ENCODE assay signal across 19 mouse cellular contexts in genomic region chr5:113142018-113142417, GRCm38 (mm10).
A peak's percentile ranks its signal among the peaks of the same experiment; 100 is the strongest.
DNase-seq lines count a peak whose midpoint lies in the region; ATAC-seq and TF ChIP-seq lines count a peak whose summit lies in the region.
"Had no signal": no experiment of that assay in that cellular context is flagged by ENCODE, and none has a peak within 500 bp of the region (broad histone marks: within the 10 kb centered on the region; RNA-seq: fewer than 3 reads in every experiment).

No protein-coding gene starts in this region.

- 90% methylated on average over 5 of the region's 5 CpGs for WGBS in forebrain, postnatal 0 days
- WGBS in forebrain, embryonic 12.5 days, result 96% methylated on average over 5 of the region's 5 CpGs
- 87% methylated on average over 5 of the region's 5 CpGs for WGBS in heart, embryonic 16.5 days
- 83% methylated on average over 5 of the region's 5 CpGs for WGBS in heart, embryonic 11.5 days (ENCODE audit: insufficient replicate concordance)
- WGBS in liver, adult 2 months, result 90% methylated on average over 5 of the region's 5 CpGs
- 87% methylated on average over 5 of the region's 5 CpGs for WGBS in limb, embryonic 12.5 days

- no peak overlapping the region for H3K4me2 ChIP-seq in forebrain, postnatal 0 days (ENCODE audit: low read depth)
- H3K4me2 ChIP-seq in forebrain, embryonic 12.5 days, result no peak overlapping the region
- H3K4me2 ChIP-seq in heart, embryonic 16.5 days (ENCODE audit: low read depth, low read length), result 0 out of 2 replicates have a peak overlapping the region, but pooled peaks have one; percentile 10
- H3K4me2 ChIP-seq in heart, embryonic 11.5 days, result no peak overlapping the region
- H3K4me2 ChIP-seq in limb, embryonic 12.5 days, result no peak overlapping the region
- H3K4me2 ChIP-seq: embryonic facial prominence, embryonic 13.5 days; forebrain, embryonic 15.5 days; liver, embryonic 13.5 days; lung, embryonic 14.5 days; neural tube, embryonic 12.5 days; stomach, embryonic 15.5 days had no signal

- H3K9me3 ChIP-seq in forebrain, postnatal 0 days (ENCODE audit: low read length), result no peaks in the 10 kb centered on the region
- no peaks in the 10 kb centered on the region for H3K9me3 ChIP-seq in forebrain, embryonic 12.5 days
- H3K9me3 ChIP-seq in heart, embryonic 16.5 days (replicated peaks; ENCODE audit: control insufficient read depth, low read length), result peaks cover 5% of the 10 kb centered on the region; the same call in 1 of the 2 replicates
- H3K9me3 ChIP-seq in heart, embryonic 11.5 days (replicated peaks; ENCODE audit: control insufficient read depth, low read length), result no peaks in the 10 kb centered on the region
- peaks cover 5% of the 10 kb centered on the region; the same call in 1 of the 2 replicates for H3K9me3 ChIP-seq in limb, embryonic 12.5 days
- H3K9me3 ChIP-seq: forebrain, embryonic 15.5 days; midbrain, embryonic 10.5 days; stomach, embryonic 15.5 days had no signal

- no peaks in the 10 kb centered on the region for H3K36me3 ChIP-seq in forebrain, postnatal 0 days (ENCODE audit: insufficient read depth)
- no peaks in the 10 kb centered on the region for H3K36me3 ChIP-seq in forebrain, embryonic 12.5 days (replicated peaks)
- peaks cover 2% of the 10 kb centered on the region for H3K36me3 ChIP-seq in heart, embryonic 16.5 days (ENCODE audit: control insufficient read depth, insufficient read depth)
- no peaks in the 10 kb centered on the region for H3K36me3 ChIP-seq in heart, embryonic 11.5 days (ENCODE audit: control insufficient read depth, insufficient read depth, low read length)
- H3K36me3 ChIP-seq in liver, adult 2 months (ENCODE audit: control insufficient read depth, insufficient read depth, low read length), result no peaks in the 10 kb centered on the region
- H3K36me3 ChIP-seq in limb, embryonic 12.5 days, result no peaks in the 10 kb centered on the region
- H3K36me3 ChIP-seq: embryonic facial prominence, embryonic 13.5 days; forebrain, embryonic 15.5 days; midbrain, embryonic 10.5 days; neural tube, embryonic 12.5 days; stomach, embryonic 15.5 days had no signal

- peaks cover 18% of the 10 kb centered on the region for H3K4me1 ChIP-seq in forebrain, postnatal 0 days (ENCODE audit: insufficient read depth)
- H3K4me1 ChIP-seq in forebrain, embryonic 12.5 days, result peaks cover 34% of the 10 kb centered on the region
- peaks cover 31% of the 10 kb centered on the region for H3K4me1 ChIP-seq in heart, embryonic 16.5 days (ENCODE audit: control insufficient read depth, insufficient read depth, low read length)
- H3K4me1 ChIP-seq in heart, embryonic 11.5 days (ENCODE audit: control insufficient read depth, insufficient read depth, low read length), result peaks cover 31% of the 10 kb centered on the region
- peaks cover 39% of the 10 kb centered on the region for H3K4me1 ChIP-seq in liver, adult 2 months (ENCODE audit: control insufficient read depth, insufficient read depth, low read length)
- peaks cover 42% of the 10 kb centered on the region for H3K4me1 ChIP-seq in limb, embryonic 12.5 days (replicated peaks)

- 0 out of 2 replicates have a peak overlapping the region, but pooled peaks have one; percentile 51 for H3K27ac ChIP-seq in forebrain, postnatal 0 days (ENCODE audit: low read depth, low read length)
- H3K27ac ChIP-seq in forebrain, embryonic 12.5 days, result no peak overlapping the region
- peak overlapping the region; percentile 74 for H3K27ac ChIP-seq in heart, embryonic 16.5 days (ENCODE audit: low read length)
- no peak overlapping the region for H3K27ac ChIP-seq in heart, embryonic 11.5 days (ENCODE audit: low read depth, low read length)
- H3K27ac ChIP-seq in liver, adult 2 months (replicated peaks; ENCODE audit: insufficient read depth, low read depth, low read length), result peak overlapping the region; percentile 14
- H3K27ac ChIP-seq in limb, embryonic 12.5 days, result peak overlapping the region; percentile 31; the same call in 1 of the 2 replicates
- H3K27ac ChIP-seq: embryonic facial prominence, embryonic 13.5 days; forebrain, embryonic 15.5 days; liver, embryonic 13.5 days; midbrain, embryonic 10.5 days; neural tube, embryonic 12.5 days; stomach, embryonic 15.5 days had no signal

- TF ChIP-seq CTCF in forebrain, postnatal 0 days (IDR thresholded peaks at IDR 0.05; ENCODE audit: low read depth), result no peak
- TF ChIP-seq CTCF in liver, adult 2 months (IDR thresholded peaks at IDR 0.05; ENCODE audit: low read depth, low read length), result no peak

- H3K27me3 ChIP-seq in forebrain, postnatal 0 days (ENCODE audit: insufficient read depth, low read length), result peaks cover 4% of the 10 kb centered on the region; the same call in 1 of the 2 replicates
- peaks cover 28% of the 10 kb centered on the region for H3K27me3 ChIP-seq in forebrain, embryonic 12.5 days
- no peaks in the 10 kb centered on the region for H3K27me3 ChIP-seq in heart, embryonic 16.5 days (ENCODE audit: control insufficient read depth, insufficient read depth, low read length)
- no peaks in the 10 kb centered on the region for H3K27me3 ChIP-seq in heart, embryonic 11.5 days (ENCODE audit: control insufficient read depth, insufficient read depth, low read length)
- H3K27me3 ChIP-seq in liver, adult 2 months (ENCODE audit: control insufficient read depth, insufficient read depth, low read length), result no peaks in the 10 kb centered on the region
- peaks cover 35% of the 10 kb centered on the region for H3K27me3 ChIP-seq in limb, embryonic 12.5 days
- H3K27me3 ChIP-seq: forebrain, embryonic 15.5 days had no signal

- no peak for TF ChIP-seq POLR2A in liver, adult 2 months (IDR thresholded peaks at IDR 0.05; ENCODE audit: extremely low read depth, insufficient read depth, low read length)

- no peak overlapping the region for H3K9ac ChIP-seq in forebrain, postnatal 0 days
- no peak overlapping the region for H3K9ac ChIP-seq in forebrain, embryonic 12.5 days
- no peak overlapping the region for H3K9ac ChIP-seq in heart, embryonic 16.5 days (ENCODE audit: low read length)
- H3K9ac ChIP-seq in heart, embryonic 11.5 days (ENCODE audit: low read depth, low read length), result no peak overlapping the region
- no peak overlapping the region for H3K9ac ChIP-seq in liver, adult 2 months (ENCODE audit: low read depth, low read length)
- no peak overlapping the region for H3K9ac ChIP-seq in limb, embryonic 12.5 days (replicated peaks)
- H3K9ac ChIP-seq: embryonic facial prominence, embryonic 13.5 days; forebrain, embryonic 15.5 days; liver, embryonic 13.5 days; lung, embryonic 14.5 days; neural tube, embryonic 12.5 days; stomach, embryonic 15.5 days had no signal

- peaks cover 15% of the 10 kb centered on the region; the same call in 1 of the 2 replicates for H3K79me2 ChIP-seq in liver, adult 2 months (ENCODE audit: control insufficient read depth, insufficient read depth, low read length)

- no peak overlapping the region for H3K4me3 ChIP-seq in forebrain, postnatal 0 days (ENCODE audit: low read depth, low read length)
- H3K4me3 ChIP-seq in forebrain, embryonic 12.5 days (replicated peaks), result no peak overlapping the region
- H3K4me3 ChIP-seq in heart, embryonic 16.5 days (ENCODE audit: low read length), result no peak overlapping the region
- H3K4me3 ChIP-seq in heart, embryonic 11.5 days (ENCODE audit: low read depth, low read length), result no peak overlapping the region
- no peak overlapping the region for H3K4me3 ChIP-seq in liver, adult 2 months (ENCODE audit: insufficient read depth, low read depth, low read length)
- no peak overlapping the region for H3K4me3 ChIP-seq in limb, embryonic 12.5 days (replicated peaks)
- H3K4me3 ChIP-seq: embryonic facial prominence, embryonic 13.5 days; forebrain, embryonic 15.5 days; liver, embryonic 13.5 days; midbrain, embryonic 10.5 days; neural tube, embryonic 12.5 days; stomach, embryonic 15.5 days had no signal

- no peak for DNase-seq in forebrain, postnatal 0 days
- DNase-seq in liver, adult 2 months (ENCODE audit: extremely low read depth, low read depth, low spot score), result no peak
- DNase-seq in liver, result no peak
- DNase-seq in right cerebral cortex, postnatal 25 days, result no peak
- DNase-seq: adrenal gland, postnatal 10 days; liver, embryonic 13.5 days had no signal

- ATAC-seq in forebrain, postnatal 0 days, result no peak
- ATAC-seq in forebrain, embryonic 12.5 days (ENCODE audit: low FRiP score), result no peak
- ATAC-seq in heart, embryonic 16.5 days (replicated peaks; ENCODE audit: extremely low read depth, insufficient read depth, low FRiP score), result no peak
- no peak for ATAC-seq in heart, embryonic 11.5 days (replicated peaks; ENCODE audit: insufficient number of reproducible peaks, low FRiP score, low TSS enrichment)
- no peak for ATAC-seq in limb, embryonic 12.5 days (ENCODE audit: insufficient number of reproducible peaks, insufficient read depth, low FRiP score, low TSS enrichment, low read depth)
- ATAC-seq: activated CD4-positive, CD25-positive, alpha-beta regulatory T cell, adult 4 months; CD4-positive, CD25-positive, alpha-beta regulatory T cell, adult 4 months; forebrain, embryonic 15.5 days; intestine, embryonic 16.5 days had no signal

Comparison
In these comparisons a context has a peak if more than half of its experiments do, and no peak if none do; other contexts are left out.
1. H3K27ac ChIP-seq: peak in forebrain, postnatal 0 days (single experiment), heart, embryonic 16.5 days (single experiment), liver, adult 2 months (single experiment) and limb, embryonic 12.5 days (single experiment); none in forebrain, embryonic 12.5 days (single experiment) and heart, embryonic 11.5 days (single experiment).